Mouse (Mus musculus) MEL (cell line): ENCODE measurements around the gene Ism1.

Experiments used
- CHD1 ChIP-seq: IDR thresholded peaks from 2 replicates; pipeline ENCODE4 v1.6.1; 2012; ENCODE audit warnings: low read depth, mild to moderate bottlenecking, inconsistent platforms, low read length, improper control_type of control experiment
- NRF1 ChIP-seq: IDR thresholded peaks from 2 replicates; pipeline ENCODE4 v1.6.1; 2014; ENCODE audit warnings: low read depth, mild to moderate bottlenecking, inconsistent platforms, low read length, improper control_type of control experiment, moderate library complexity; ENCODE audit not compliant: poor library complexity, insufficient read depth, severe bottlenecking
- POLR2AphosphoS2 ChIP-seq: IDR thresholded peaks from 2 replicates; pipeline ENCODE4 v1.6.1; 2011; ENCODE audit warnings: low read length, improper control_type of control experiment
- UBTF ChIP-seq: IDR thresholded peaks from 2 replicates; pipeline ENCODE4 v1.6.1; 2012; ENCODE audit warnings: low read depth, mild to moderate bottlenecking, inconsistent platforms, low read length, improper control_type of control experiment, moderate library complexity, borderline replicate concordance; ENCODE audit not compliant: insufficient read depth

GRCm38 (mm10) chr2:139792345-139793120 is 114.6 kb downstream of the Ism1 start:
- TF ChIP-seq UBTF (no peak), CHD1 (no peak), POLR2AphosphoS2 (no peak), NRF1 (no peak)
